Mouse (Mus musculus) adrenal gland, postnatal 25 days (tissue): ENCODE results near the gene Ccdc169. TPM values are rescaled to one million over a fixed set of nuclear protein-coding genes. Genes with fewer than 3 reads are reported as not detected.

Source experiments
- DNase-seq: peaks from one replicate; pipeline ENCODE4 v3.0.0; 2021; ENCODE audit warnings: mixed read lengths
- long read RNA-seq: library from polyadenylated mRNA; stranded (forward); transcript quantifications from one replicate; pipeline ENCODE4 v2.0.0, GENCODE M21; 2021
- total RNA-seq: library from RNA; stranded (reverse); gene quantifications from 2 replicates; pipeline ENCODE4 v1.2.3, GENCODE M21; 2021

Ccdc169 gene
- not detected in 2 replicates for total RNA-seq
- long read RNA-seq, result 0 reads

- DNase-seq, result no peak
These were observed at the start of gene Ccdc169 for GRCm38 (mm10) chr3:55137039-55137438. Gene Ccdc169, plus strand, starts transcription at chr3:55137339.

DNA sequence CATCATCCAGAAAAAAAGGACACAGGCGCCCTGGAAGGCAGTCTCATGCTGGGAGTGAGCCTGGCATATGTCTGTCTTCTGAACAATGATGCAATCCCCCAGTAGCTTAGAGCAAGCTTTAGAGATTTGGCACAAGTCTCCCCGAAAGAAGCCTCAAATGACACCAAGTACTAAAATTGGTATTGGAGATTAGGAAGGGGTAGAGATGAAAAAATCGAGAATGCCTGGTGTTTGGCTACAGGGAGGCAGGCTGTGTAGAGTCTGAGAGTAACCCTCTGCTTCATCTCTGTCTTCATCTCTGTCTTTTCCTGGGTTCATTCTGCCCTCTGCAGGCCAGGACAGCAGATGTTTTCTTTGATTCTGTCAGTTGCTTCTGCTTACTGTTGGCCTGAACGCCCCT is 49.8 kb upstream of the Ccdc169 start:
- no peak for DNase-seq

- DNase-seq, result no peak
These were observed 48.8 kb upstream of the Ccdc169 start for GRCm38 (mm10) chr3:55088359-55088758.

- DNase-seq, result no peak
These were observed 48.3 kb upstream of the Ccdc169 start for GRCm38 (mm10) chr3:55088843-55089242.

DNA sequence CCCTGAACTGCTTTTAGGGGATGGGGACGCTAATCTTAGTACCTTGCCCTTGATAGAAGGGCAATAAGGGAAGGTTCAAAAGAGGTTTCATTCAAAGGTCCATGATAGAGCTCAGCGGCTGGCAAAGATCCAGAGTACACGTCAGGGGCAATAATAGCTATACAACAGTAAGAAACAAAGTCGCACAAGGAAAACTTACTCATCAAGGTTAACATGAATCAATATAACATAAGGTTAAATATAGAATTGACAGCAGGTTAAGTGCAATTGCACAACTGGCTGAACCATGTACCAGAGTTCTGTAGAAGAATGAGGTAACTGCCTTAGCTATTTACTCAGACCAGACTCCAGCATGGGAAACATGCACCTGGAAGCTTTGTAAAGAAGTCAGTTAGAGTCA is 47.8 kb upstream of the Ccdc169 start:
- peak; percentile 22 for DNase-seq

- DNase-seq, result no peak
These were observed 44.0 kb upstream of the Ccdc169 start for GRCm38 (mm10) chr3:55093161-55093560.

DNA sequence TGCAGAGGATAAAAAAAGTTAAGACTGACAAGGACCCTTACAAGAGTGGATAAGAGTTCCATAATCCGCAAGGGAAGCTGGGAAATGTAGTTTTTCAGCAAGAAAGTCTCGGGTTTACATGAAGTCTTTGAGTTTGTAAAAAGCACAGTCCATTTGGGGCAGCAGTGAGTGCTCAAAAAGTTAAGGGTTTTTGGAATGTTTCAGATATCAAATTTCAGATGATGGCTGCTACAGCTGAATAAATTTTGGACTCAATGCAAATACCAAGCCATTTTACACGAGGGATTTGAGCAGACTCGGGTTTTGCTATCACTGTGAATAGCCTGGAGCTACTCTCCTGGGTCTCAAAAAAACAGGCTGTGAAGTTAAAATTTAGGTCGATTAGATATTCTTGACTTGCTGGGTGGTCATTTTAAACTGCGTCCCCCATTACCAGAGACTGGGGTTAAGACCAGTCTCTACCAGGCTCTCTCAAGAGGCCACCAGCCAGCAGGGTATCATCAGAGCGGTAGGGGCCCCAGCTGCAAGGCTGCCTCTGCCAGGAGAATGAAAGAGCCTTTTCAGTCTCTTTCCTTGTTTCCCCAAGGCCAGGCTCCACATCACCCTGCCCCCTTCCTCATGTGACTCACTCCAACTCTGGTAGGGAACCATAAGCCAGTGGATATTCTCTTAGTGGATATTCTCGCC is 41.0 kb upstream of the Ccdc169 start:
- peak; percentile 31 for DNase-seq

GRCm38 (mm10) chr3:55096655-55097005 is 40.5 kb upstream of the Ccdc169 start:
- no peak for DNase-seq

- no peak for DNase-seq
These were observed 40.0 kb upstream of the Ccdc169 start for GRCm38 (mm10) chr3:55097186-55097585.

- no peak for DNase-seq
These were observed 39.1 kb upstream of the Ccdc169 start for GRCm38 (mm10) chr3:55098014-55098413.

GRCm38 (mm10) chr3:55098990-55099389 is 38.1 kb upstream of the Ccdc169 start:
- DNase-seq, result no peak

GRCm38 (mm10) chr3:55101092-55101491 is 36.0 kb upstream of the Ccdc169 start:
- DNase-seq, result no peak

DNA sequence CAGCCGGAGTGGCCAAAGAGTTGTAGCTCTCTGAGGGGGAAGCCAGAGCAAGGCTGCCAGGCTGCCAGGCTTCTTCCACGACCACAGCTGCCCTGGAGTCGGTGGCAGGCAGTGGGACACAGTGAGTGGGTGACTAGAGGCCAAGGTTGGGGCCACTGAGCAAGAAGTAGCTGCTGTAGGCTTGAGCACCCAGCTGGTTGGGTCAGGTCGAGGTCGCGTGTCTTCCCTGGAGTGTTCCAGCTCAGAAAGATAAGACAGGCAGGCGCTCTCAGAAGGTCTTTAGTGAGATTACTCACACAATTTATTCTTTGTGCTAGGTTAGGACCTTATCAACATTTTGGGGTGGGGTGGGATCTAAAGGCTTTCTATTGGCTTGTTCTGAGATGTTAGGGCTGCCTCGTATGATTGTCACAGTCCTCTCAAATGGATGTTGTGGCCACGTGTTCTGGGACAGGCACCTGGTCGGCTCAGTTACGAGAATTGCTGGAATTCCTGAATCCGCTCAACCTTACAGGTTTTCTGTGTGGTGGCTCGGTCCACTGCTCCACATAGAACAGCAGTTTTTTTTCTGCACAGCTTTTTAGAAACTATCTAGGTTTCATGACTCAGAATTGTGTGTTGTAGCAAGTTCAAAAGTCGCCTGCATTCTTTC is 31.6 kb upstream of the Ccdc169 start:
- DNase-seq, result no peak

GRCm38 (mm10) chr3:55106051-55106450 is 31.1 kb upstream of the Ccdc169 start:
- no peak for DNase-seq

DNA sequence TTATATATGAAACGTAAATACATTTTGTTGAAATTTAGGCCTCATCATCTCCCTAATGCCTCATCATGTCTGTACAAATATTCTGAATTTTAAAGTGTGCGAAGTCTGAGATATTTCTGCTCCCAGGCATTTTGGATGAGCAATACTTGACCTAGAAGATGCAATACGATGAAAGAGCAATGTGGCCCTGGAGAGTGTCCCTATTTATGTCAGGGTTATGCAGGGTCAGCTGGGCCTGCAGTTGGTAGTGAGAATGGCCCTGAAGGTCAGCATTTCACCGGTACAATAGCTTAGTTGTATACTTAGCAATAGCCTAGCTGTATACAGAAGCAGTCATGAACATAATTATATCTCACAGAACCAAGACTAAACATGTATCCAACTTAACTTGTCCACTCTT is 28.0 kb upstream of the Ccdc169 start:
- DNase-seq, result no peak

- peak; percentile 99 for DNase-seq
These were observed 25.0 kb upstream of the Ccdc169 start, which contains the start of gene Spg20 for GRCm38 (mm10) chr3:55111935-55112709. Gene Spg20, plus strand, starts transcription at chr3:55112108.

- DNase-seq, result no peak
These were observed 24.3 kb upstream of the Ccdc169 start for GRCm38 (mm10) chr3:55112710-55113415.

DNA sequence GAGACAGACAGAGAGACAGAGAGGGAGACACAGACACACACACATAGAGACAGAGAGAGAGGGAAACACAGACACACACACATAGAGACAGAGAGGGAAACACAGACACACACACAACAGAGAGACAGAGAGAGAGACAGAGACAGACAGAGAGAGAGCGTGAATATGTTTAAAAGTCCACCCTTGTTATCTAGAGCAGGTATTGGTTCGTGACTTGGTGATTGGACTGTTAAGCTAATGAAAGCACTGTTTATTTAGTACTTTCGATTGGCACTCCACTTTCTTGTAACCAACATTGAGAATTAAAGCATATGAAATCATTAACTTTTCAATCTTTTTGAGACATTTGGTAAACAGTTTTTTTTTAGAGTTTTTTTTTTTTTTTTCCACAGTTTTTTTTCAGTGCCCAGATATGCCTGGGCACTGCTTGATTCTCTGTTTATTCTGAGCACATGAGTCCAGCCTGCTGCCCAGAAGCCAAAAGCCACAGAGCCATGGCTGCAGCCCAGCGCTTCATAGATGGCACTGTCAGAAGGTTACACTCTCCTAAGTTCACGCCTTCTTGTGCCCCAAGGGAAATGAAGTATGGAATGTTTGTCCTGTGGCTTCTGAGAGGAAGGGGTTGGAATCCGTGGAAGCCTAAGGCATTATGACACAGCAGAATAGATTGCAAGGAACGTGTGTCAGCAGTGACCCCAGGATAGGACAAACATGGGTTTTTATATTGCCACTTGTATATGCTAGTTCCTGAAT is 22.6 kb upstream of the Ccdc169 start:
- peak; percentile 17 for DNase-seq

GRCm38 (mm10) chr3:55115071-55115470 is 22.1 kb upstream of the Ccdc169 start:
- no peak for DNase-seq

- DNase-seq, result no peak
These were observed 21.1 kb upstream of the Ccdc169 start for GRCm38 (mm10) chr3:55115989-55116388.

GRCm38 (mm10) chr3:55119275-55119898 is 17.8 kb upstream of the Ccdc169 start:
- DNase-seq, result peak; percentile 11
